Mouse (Mus musculus) naive thymus-derived CD4-positive, alpha-beta T cell, adult 2 months (primary cell): ENCODE measurements around the gene Stag1.
"Not testable (repeated sequence)": the region's sequence is repeated elsewhere in the genome, so short reads cannot be mapped to it uniquely, and the experiment has no call there.

Source experiments
- DNase-seq: peaks from one replicate; pipeline ENCODE4 v3.0.0-alpha.2; 2011; ENCODE audit warnings: low read depth

The Stag1 gene

GRCm38 (mm10) chr9:100685769-100686487 is 88.3 kb downstream of the Stag1 start:
- peak; percentile 68 for DNase-seq

- no peak for DNase-seq
Measured at GRCm38 (mm10) chr9:100689765-100690316, 92.2 kb downstream of the Stag1 start.

DNA sequence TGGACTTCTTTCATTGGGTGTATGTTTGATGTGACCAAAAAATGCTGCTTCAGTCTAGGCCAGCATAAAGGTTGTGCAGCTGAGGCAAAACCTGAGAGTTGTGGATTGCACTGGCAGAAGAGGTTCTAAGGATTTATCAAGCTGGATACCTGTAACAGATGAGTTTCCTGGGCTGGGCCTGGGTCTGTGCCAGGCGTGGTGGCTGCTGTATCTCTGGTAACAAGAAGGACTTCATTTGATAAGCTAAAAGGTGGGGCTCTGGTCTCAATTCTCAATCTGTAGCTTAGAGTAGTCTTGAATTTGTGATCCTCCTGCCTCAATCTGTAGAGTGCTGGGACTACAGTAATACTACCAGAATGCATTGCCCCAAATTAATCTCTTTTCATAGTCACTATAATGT is 94.6 kb downstream of the Stag1 start:
- no peak for DNase-seq

DNA sequence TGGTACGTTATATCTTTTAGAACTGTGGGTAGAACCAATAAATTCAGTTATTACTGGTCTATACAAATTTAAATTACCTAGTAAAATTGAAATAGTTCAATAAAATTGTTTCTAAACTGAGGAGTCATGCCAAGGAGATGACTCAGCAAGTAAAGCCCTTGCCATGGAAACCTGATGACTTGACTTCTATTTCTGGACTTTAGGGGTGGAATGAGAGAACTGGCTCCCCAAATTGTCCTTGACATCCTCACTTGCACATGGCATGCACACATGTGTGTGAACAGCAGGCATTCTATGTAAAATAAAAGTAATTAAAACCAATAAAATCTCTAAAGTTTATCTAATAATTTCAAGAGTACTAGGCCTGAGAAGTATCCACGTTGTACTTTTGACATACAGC is 98.9 kb downstream of the Stag1 start:
- no peak for DNase-seq

DNA sequence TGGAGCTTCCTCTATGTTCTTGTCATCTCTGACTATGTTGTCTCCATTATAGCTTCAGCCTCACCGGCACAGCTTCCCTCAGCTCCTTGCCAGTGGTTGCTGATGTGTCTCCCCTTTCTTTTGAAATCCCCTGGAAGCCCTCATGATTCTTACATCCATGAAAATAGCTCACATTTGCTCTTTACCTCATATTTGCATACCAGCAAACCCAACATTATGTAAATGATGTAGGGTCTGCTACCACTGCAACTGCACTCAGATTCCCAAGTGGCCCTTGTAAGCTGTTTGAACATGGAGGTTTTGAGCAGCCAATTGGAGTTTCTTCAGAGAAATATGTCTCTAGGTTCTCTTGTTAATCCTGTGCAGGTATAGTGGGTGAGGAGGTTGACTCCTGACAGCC is 110.0 kb downstream of the Stag1 start:
- no peak for DNase-seq

- no peak for DNase-seq
Measured at GRCm38 (mm10) chr9:100711665-100712064, 114.1 kb downstream of the Stag1 start.

GRCm38 (mm10) chr9:100724832-100725231 is 127.2 kb downstream of the Stag1 start:
- not testable (repeated sequence) for DNase-seq

DNA sequence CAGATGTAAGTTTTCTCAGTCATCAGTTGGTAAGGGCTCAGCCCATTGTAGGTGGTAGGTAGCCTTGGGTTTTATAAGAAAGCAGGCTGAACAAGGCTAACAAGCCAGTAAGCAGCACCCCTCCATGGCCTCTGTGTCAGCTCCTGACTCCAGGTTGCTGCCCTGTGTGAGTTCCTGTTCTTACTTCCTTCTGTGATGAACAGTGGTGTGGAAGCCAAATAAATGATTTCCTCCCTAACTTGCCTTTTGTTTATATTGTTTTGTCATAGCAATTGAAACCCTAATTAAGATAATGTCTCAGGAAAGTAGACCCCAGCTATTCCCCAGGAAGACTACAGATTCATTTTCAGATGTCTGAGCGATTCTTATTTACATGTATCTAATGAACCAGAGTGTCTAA is 134.2 kb downstream of the Stag1 start:
- DNase-seq = no peak

DNA sequence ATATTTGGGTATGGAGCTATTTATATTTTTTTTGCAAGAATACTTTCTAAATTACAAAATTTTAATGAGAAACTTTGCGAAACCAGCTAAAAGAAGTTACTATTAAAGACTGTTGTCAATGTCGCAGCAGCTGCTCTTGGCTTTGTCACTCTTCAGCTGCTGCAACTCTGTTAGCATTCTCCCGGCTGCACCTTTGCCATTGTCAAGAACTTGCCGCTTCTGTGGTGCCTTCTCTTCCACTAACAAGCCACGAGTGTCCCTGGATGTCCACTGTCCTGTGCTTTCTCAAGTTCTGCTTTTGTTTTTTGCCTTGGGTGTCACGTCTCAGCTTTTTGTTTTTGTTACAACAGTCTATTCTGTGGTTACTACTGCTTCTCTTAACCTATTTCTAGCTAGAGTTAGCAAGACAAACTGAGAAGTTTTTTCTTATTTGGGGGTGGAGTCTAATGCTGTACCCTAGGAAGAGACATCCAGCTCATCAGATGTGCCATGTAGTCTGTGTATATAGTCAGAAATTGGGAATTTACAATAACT is 136.4 kb downstream of the Stag1 start:
- DNase-seq = no peak

DNA sequence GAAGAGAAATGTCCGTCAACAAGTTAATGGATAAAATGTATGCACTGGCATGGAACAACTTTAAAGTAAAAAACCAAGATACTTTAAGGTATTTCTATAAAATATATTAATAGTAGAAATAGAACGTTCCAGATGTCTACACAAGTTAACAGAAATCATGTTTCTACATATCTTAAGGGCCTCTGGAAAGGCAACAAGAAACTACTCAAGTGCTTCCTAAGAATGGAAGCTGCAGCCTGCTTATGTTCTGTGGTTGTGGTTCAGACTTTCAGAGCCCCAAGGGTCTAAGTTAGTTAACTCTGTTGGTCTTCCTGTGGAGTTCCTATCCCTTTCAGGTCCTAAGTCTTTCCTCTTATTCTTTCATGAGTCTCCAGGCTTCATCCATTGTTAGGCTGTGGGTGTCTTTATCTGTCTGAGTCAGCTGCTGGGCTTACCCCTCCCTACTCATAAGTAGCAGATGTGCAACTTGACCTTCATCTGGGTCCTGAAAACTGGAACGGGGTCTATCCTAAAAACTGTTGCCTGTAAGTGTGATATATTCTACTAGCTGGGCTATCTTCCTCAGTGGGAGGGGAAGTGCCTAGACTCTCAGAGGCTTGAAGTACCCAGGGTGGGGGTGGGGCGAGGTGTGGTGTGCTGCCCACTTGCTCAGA is 138.5 kb downstream of the Stag1 start:
- no peak for DNase-seq

DNA sequence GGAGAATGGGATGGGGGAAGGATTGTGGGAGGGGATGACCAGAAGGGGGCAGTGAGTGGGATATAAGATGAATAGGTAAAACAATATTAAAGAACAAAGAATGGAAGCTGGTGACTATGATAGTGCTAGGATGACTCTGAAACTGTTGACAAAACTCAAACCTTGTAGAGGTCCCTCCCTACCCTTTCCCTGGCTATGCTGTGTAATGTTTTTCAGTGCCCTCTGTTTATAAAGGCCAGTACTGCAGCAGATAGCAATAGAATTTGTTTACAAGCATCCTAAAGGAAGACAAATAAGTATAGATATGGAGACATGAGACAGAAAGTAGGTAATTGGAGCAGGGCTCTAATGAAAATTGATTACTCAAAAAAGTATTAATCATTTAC is 139.0 kb downstream of the Stag1 start:
- DNase-seq = no peak

DNA sequence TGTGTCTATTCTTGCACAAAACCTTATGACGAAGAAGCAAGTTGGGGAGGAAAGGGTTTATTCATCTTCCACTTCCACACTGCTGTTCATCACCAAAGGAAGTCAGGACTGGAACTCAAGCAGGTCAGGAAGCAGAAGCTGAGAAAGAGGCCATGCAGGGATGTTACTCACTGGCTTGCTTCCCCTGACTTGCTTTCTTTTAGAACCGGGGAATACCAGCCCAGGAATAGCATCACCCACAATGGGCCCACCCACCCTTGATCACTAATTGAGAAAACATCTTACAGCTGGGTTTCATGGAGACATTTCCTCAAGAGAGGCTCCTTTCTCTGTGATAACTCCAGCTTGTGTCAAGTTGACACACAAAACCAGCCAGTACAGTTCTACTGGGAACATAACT is 179.6 kb downstream of the Stag1 start:
- not testable (repeated sequence) for DNase-seq

GRCm38 (mm10) chr9:100865984-100866383 is 268.4 kb downstream of the Stag1 start:
- no peak for DNase-seq

DNA sequence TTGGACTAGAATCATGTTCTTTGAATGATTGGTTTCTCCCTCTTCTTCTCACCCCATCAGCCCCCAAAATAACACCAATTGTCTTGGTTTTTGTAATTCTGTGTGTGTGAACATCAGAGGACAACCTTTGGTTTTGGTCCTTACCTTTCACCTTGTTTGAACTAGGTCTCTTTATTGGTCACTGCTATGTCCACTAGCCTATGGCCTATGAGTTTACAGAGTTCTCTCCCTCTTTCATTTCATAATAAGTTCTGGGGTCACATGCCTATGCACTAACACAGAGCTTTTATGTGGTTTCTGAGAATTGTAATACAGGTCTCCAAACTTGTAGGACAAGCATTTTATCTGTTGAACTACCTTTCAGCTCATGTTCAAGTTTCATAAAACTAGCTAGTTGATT is 272.0 kb downstream of the Stag1 start:
- DNase-seq = no peak

GRCm38 (mm10) chr9:100896111-100896510 is 298.5 kb downstream of the Stag1 start:
- no peak for DNase-seq

DNA sequence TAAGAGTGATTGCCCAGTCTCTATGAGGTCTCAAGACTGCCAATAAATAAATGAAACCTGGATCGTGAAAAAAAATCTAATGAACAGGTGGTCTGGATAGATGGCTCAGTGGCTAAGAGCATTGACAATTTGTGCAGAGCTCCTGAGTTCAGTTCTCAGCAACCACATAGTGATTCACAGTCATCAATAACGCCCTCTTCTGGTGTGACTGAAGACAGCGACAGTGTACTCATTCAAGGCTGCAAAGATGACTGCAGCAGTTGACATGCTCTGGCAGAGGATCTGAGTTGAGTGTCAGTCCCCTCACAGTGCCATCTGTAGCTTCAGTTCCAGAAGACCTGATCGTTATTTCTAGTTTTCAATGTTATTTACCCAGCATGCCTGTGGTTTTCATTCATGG is 300.4 kb downstream of the Stag1 start:
- peak; percentile 9 for DNase-seq

DNA sequence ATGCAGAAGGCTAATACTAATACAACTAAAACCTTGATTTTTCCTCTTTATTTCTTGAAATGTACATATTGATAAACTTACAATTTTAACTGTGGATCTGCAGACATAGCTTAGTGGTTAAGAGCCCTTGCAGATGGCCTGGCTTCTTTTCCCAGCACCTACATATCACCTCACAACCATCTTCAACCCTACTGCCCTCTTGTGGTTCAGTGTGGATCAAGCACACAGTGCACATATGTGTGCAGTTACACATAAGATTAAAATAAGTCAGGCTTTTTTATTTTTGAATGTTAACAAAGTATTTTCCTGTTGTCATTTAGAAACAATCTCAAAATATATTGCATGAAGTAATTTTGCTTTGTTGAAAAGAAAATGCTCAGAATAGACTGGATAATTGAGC is 312.8 kb downstream of the Stag1 start:
- DNase-seq = peak; percentile 51

DNA sequence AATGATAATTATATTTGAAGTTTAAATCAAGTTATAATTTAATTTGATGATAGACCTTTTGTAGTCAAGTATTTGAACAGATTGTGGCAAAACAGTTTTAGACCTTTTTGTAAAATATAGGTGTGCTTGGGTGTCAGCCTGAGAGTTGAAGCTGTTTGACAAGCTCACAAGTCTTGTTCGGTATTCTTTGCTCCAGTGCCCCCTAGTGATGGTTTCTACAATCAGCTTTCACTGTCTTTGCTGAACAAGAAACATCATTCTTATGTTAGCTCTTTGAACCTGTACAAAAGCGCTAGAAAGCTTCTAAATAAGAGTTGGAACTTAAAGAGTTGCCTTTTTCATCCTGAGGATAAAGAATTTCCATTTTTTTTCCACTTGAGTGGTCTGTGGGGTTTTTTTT is 319.5 kb downstream of the Stag1 start:
- peak; percentile 80 for DNase-seq

DNA sequence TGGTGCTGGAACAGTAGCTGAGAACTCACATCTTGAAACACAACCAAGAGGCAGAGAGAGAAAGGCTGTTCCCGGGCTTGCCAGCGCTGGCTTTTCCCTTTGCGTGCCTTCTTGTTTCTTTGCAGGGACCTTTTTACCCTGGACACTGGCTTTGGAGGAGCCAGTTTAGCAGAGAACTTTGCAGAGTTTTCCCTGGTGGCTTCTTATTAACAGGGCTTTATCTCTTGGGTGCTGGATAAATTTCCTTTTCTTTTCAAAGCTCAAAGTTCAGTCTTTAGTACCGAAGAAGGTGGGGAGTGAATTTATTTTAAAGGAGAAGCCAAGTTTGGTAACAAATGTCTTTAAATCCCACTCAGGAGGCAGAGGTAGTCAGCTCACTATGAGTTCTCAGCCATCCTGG is 329.0 kb downstream of the Stag1 start:
- no peak for DNase-seq

DNA sequence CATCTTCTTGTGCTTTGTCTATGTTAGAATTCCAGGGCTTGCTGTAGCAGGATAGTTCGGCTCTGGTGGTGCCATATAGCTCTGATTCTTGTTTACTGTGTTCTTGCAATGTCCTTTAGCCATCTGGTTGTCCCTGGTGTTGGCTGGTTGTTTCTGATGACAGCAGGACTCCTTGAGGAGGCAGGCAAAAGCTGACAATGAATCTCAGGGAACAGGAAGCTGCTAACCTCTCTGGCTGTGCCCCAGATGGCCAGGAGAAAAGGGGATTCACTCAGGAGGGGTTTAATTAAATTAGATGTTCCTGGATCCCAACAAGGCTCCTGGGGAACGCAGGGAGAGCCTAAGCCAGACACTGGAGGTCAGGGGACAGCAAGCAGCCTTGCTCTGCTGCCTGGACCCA is 344.4 kb downstream of the Stag1 start:
- no peak for DNase-seq

DNA sequence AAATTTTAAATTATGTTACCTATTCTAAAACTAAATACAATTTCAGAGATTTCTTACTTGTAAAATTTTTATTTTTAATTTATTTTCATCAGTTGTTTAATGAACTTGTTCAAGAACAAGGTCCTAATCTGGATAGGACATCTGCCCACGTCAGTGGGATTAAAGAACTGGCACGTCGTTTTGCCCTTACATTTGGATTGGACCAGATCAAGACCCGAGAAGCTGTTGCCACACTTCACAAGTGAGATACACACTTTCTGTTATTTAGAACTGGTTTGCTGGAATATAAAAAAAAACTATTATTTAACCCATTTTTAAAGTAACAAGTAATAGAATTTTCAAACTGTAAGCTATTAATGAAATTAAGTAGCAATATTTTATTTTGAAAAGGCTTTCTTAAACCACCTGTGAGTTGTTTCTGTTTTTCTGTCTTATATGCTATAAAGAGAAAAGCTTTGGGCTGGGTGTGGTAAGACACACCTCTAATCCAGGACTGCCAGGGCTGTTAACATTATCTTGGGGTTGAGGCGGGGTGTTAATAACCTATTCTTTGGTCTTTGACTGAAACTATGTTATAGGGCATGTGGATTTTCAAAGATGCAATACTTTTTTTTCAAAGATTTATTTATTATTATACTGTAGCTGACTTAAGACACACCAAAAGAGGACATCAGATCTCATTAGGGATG is 347.2 kb downstream of the Stag1 start:
- DNase-seq = no peak

GRCm38 (mm10) chr9:100951481-100951880 is 353.9 kb downstream of the Stag1 start:
- DNase-seq = no peak

DNA sequence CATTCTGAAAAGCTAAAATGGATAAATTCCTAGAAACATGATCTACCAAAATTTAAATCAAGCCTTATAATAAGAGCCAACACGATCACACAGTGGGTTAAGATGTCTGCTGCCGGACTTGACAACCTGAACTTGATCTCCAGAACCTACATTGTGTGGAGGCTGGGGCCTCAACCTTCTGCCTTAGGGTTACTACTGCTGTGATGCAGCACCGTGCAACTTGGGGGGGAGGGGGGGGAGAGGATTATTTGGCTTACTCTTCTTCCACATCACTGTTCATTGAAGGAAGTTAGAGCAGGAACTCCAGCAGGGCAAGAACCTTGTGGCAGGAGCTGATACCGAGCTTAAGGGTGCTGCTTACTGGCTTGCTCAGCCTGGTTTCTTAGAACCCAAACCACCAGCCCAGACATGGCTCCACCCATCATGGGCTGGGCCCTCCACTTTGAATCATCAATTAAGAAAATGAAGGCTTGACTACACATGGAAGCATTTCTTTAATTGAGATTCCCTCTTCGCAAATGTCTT is 365.4 kb downstream of the Stag1 start:
- no peak for DNase-seq
